Mouse (Mus musculus) G1E (cell line): Measurements from ENCODE around the gene Pop5.

Source experiments
- CTCF ChIP-seq: IDR thresholded peaks from 2 replicates; pipeline ENCODE4 v1.5.1; 2012; ENCODE audit warnings: low read depth, low read length, inconsistent platforms, mixed read lengths
- GATA1 ChIP-seq: IDR thresholded peaks from 2 replicates; pipeline ENCODE4 v1.6.1; 2012; ENCODE audit warnings: borderline replicate concordance, low read length, inconsistent platforms, mixed read lengths
- POLR2AphosphoS5 ChIP-seq: IDR thresholded peaks from 2 replicates; pipeline ENCODE4 v1.6.1; 2012; ENCODE audit warnings: low read depth, low read length, inconsistent platforms; ENCODE audit not compliant: insufficient replicate concordance

- TF ChIP-seq CTCF (no peak), POLR2AphosphoS5 (no peak), GATA1 (no peak)
Observed at GRCm38 (mm10) chr5:115274771-115275170, 39.1 kb downstream of the Pop5 start.
